Mouse (Mus musculus) B cell, adult 67 days (primary cell): ENCODE measurements around the gene Mtln. TPM values are rescaled to one million over a fixed set of nuclear protein-coding genes. Genes with fewer than 3 reads are reported as not detected.

Experiments
- total RNA-seq, 2 experiments: library from RNA; stranded (reverse); gene quantifications; 4 replicates each; pipeline ENCODE4 v1.2.4; 2023

Gene Mtln
- total RNA-seq: 10 to 100 TPM; 11.3 to 15.2 TPM

DNA sequence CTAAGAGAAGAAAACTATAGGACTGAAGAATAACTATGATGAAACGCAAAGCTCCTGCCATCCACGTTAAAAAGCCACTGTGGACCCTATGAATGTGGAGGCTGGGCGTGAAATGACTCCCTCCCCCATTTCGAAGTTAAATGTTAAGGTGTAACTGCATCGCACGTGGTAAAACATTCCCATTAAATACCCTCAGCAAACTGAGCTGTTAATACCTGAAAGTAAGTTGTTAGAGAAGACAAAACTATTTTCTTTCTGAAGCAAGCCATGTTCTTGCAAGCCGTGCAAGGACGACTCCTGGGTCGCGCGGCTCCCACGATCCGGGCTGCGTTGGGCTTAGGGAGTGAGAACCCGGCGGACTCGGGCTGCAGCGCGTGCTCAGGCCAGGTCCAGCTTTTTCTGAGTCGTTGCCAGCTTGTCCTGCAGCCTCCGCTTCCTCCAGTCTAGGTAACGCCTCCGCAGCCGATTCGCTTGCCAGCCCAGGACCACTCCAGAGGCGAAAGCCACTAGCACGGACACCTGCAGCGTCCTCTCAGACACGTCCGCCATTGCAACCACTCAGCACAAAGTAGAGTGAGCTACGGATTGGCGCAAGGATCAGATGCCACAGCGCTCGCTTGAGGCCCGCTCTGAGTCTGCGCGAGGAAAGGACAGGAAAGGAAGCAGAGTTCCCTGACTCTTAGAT lies at the start of gene Mtln:
Gene Mtln, minus strand, starts transcription at position 570 of the 685 bp plus-strand sequence.

DNA sequence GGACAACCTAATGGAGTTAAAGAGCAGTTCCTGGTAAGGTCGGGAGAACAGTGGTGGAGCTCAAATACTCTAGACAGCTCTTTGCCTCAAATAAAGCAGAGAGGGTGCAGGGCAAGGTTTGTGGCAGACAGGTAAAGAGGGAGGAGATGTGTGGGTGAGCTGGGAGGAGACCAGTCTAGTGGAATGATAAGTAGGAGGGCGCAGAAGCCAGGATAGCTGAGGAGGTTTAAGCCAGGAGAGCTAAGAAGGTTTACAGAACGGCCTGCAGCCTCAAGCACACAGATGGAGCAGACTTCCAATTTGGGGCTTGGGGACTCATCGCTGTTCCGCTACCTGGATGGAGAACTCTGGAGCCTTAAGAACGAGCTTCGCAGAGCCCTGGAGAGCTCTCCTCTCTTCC lies 46.3 kb upstream of the Mtln start, which contains the start of gene Acoxl:
Gene Acoxl, plus strand, starts transcription at position 301 of the 400 bp plus-strand sequence.

DNA sequence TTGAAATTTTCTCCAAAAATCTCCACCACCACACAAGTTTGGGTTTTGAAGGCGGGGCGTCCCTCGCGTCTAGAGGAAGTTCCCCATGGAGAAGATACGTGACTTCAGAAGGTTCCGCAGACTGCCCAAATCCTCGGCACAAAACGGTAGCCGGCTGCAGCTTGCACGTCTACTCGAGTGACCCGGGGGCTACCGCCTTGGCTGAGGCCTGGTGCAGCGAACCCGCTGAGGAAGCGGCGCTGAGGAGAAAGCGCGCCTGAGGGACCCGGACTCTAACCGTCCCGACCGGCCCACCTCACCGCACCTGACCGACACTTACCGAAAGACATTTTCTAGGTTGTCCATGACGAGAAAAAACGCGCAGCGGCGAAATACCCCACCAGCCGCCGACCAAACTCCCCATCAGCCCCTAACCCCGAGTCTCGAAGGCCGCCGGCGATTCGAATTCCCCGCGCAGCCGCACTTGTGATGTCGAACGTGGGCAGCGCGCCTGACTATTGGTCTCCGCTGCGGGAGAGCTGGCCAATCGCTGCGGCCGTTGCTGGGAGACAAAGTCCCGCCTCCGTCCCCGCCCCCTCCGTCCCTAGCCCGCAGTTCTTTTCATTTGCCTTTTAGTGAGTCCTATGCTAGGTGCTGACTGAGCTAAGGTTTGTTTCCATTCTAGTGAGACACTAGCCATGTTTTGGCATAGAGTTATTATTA lies 39.3 kb upstream of the Mtln start, which contains the start of gene Bub1:
Gene Bub1, minus strand, starts transcription at position 465 of the 702 bp plus-strand sequence.

DNA sequence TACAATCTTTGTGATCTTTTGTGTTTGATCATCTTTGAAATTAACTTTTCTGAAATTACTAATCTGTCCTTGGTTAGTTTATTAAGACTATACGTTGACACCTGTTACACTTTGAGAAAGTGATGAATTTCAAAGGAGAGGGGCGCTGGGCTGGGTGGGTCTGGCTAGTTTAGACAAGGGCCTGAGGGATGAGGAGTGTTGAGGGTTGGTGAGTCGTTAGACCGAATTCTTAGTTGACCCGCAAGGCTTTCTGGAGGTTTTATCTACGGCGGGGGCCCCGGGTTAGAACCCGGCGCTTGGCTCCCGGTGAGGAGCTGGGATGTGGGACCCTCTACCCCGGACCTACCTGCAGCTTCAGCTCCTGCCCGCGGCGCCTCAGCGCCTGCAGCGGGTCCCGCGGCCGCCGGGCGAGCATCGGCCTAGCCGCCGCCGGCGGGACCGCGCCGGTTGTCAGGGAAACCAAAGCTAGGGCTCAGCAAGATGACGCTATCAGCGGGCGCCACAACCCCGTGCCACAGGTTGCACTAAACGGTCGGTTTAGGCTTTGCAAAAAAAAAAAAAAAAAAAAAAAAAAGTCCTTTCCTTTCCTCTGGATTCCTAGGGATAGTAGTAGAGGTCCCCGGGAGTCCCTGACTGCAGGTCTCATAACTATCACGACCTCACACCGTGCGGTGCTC lies 3.7 kb downstream of the Mtln start, which contains the start of gene Nphp1:
Gene Nphp1, minus strand, starts transcription at position 458 of the 677 bp plus-strand sequence.

Other genes starting within 250 kb of the Mtln start
- 1 to 10 TPM; 6.6 to 7.4 TPM for gene Zfp661, start 205.4 kb downstream of the Mtln start, total RNA-seq
- gene Mrps5, start 205.3 kb downstream of the Mtln start, total RNA-seq: 10 to 100 TPM; 82.4 to 87.1 TPM
- not detected for gene Mal, start 135.8 kb downstream of the Mtln start, total RNA-seq
- under 1 TPM; 0.61 to 0.92 TPM for gene Mall, start 62.6 kb downstream of the Mtln start, total RNA-seq
- 1 to 10 TPM; 1.3 to 1.4 TPM for gene Nphp1, start 3.6 kb downstream of the Mtln start, total RNA-seq
- under 1 TPM in 1 of 2 experiments, not detected in 1; 0.55 TPM for gene Bub1, start 39.4 kb upstream of the Mtln start, total RNA-seq
- gene Acoxl, start 46.4 kb upstream of the Mtln start, total RNA-seq: not detected